Mouse (Mus musculus): ENCODE measurements around the gene Stard3. TPM values are rescaled to one million over a fixed set of nuclear protein-coding genes. Genes with fewer than 3 reads are reported as not detected.

Stard3 gene
- polyA plus RNA-seq, 1 experiment, result 5.3 TPM

- Histone ChIP-seq H3K4me1 (ENCODE audit: control insufficient read depth, insufficient read depth, insufficient read length, low read length) (peaks cover 11% of the 10 kb centered on the region), H3K27ac (replicated peaks; ENCODE audit: low read depth, low read length) (no peak overlapping the region), H3K4me3 (ENCODE audit: insufficient read depth, low read depth, low read length) (no peak overlapping the region)
These were observed 5.7 kb upstream of the Stard3 start for GRCm38 (mm10) chr11:98352272-98352990.

- H3K4me1 ChIP-seq (ENCODE audit: control insufficient read depth, insufficient read depth, insufficient read length, low read length), result peaks cover 13% of the 10 kb centered on the region
- no peak overlapping the region for H3K4me3 ChIP-seq (ENCODE audit: insufficient read depth, low read depth, low read length)
- no peak overlapping the region for H3K27ac ChIP-seq (replicated peaks; ENCODE audit: low read depth, low read length)
These were observed 4.4 kb upstream of the Stard3 start for GRCm38 (mm10) chr11:98353651-98354211.

- Histone ChIP-seq H3K4me3 (ENCODE audit: insufficient read depth, low read depth, low read length) (no peak overlapping the region), H3K4me1 (ENCODE audit: control insufficient read depth, insufficient read depth, insufficient read length, low read length) (peaks cover 17% of the 10 kb centered on the region), H3K27ac (replicated peaks; ENCODE audit: low read depth, low read length) (no peak overlapping the region)
These were observed 3.7 kb upstream of the Stard3 start for GRCm38 (mm10) chr11:98354445-98354844.

- Histone ChIP-seq H3K4me3 (ENCODE audit: insufficient read depth, low read depth, low read length) (no peak overlapping the region), H3K4me1 (ENCODE audit: control insufficient read depth, insufficient read depth, insufficient read length, low read length) (peaks cover 23% of the 10 kb centered on the region), H3K27ac (replicated peaks; ENCODE audit: low read depth, low read length) (no peak overlapping the region)
These were observed 2.4 kb upstream of the Stard3 start for GRCm38 (mm10) chr11:98355732-98356299.

- Histone ChIP-seq H3K4me3 (ENCODE audit: insufficient read depth, low read depth, low read length) (0 out of 2 replicates have a peak overlapping the region, but pooled peaks have one; percentile 63), H3K27ac (replicated peaks; ENCODE audit: low read depth, low read length) (peak overlapping the region; percentile 84), H3K4me1 (ENCODE audit: control insufficient read depth, insufficient read depth, insufficient read length, low read length) (peaks cover 32% of the 10 kb centered on the region)
These were observed 1.4 kb upstream of the Stard3 start for GRCm38 (mm10) chr11:98356625-98357394.

- peaks cover 34% of the 10 kb centered on the region for H3K4me1 ChIP-seq (ENCODE audit: control insufficient read depth, insufficient read depth, insufficient read length, low read length)
- H3K4me3 ChIP-seq (ENCODE audit: insufficient read depth, low read depth, low read length), result peak overlapping the region; percentile 63
- peak overlapping the region; percentile 84 for H3K27ac ChIP-seq (replicated peaks; ENCODE audit: low read depth, low read length)
These were observed 590 bp upstream of the Stard3 start for GRCm38 (mm10) chr11:98357396-98358160.

GRCm38 (mm10) chr11:98360866-98361521 lies 2.8 kb downstream of the Stard3 start:
- H3K4me3 ChIP-seq (ENCODE audit: insufficient read depth, low read depth, low read length), result peak overlapping the region; percentile 25
- H3K27ac ChIP-seq (replicated peaks; ENCODE audit: low read depth, low read length), result peak overlapping the region; percentile 83
- peaks cover 34% of the 10 kb centered on the region for H3K4me1 ChIP-seq (ENCODE audit: control insufficient read depth, insufficient read depth, insufficient read length, low read length)

GRCm38 (mm10) chr11:98363817-98364216 lies 5.6 kb downstream of the Stard3 start:
- Histone ChIP-seq H3K4me3 (ENCODE audit: insufficient read depth, low read depth, low read length) (no peak overlapping the region), H3K27ac (replicated peaks; ENCODE audit: low read depth, low read length) (no peak overlapping the region), H3K4me1 (ENCODE audit: control insufficient read depth, insufficient read depth, insufficient read length, low read length) (peaks cover 21% of the 10 kb centered on the region)

GRCm38 (mm10) chr11:98364410-98364809 lies 6.2 kb downstream of the Stard3 start:
- Histone ChIP-seq H3K27ac (replicated peaks; ENCODE audit: low read depth, low read length) (no peak overlapping the region), H3K4me1 (ENCODE audit: control insufficient read depth, insufficient read depth, insufficient read length, low read length) (peaks cover 17% of the 10 kb centered on the region), H3K4me3 (ENCODE audit: insufficient read depth, low read depth, low read length) (no peak overlapping the region)

- Histone ChIP-seq H3K4me3 (ENCODE audit: insufficient read depth, low read depth, low read length) (no peak overlapping the region), H3K27ac (replicated peaks; ENCODE audit: low read depth, low read length) (no peak overlapping the region), H3K4me1 (ENCODE audit: control insufficient read depth, insufficient read depth, insufficient read length, low read length) (peaks cover 7% of the 10 kb centered on the region)
These were observed 8.1 kb downstream of the Stard3 start for GRCm38 (mm10) chr11:98366290-98366689.

- Histone ChIP-seq H3K4me1 (ENCODE audit: control insufficient read depth, insufficient read depth, insufficient read length, low read length) (no peaks in the 10 kb centered on the region; the same call in 1 of the 2 replicates), H3K27ac (replicated peaks; ENCODE audit: low read depth, low read length) (no peak overlapping the region), H3K4me3 (ENCODE audit: insufficient read depth, low read depth, low read length) (no peak overlapping the region)
These were observed 9.1 kb downstream of the Stard3 start for GRCm38 (mm10) chr11:98367171-98367862.

GRCm38 (mm10) chr11:98367863-98368186 lies 9.7 kb downstream of the Stard3 start:
- Histone ChIP-seq H3K4me1 (ENCODE audit: control insufficient read depth, insufficient read depth, insufficient read length, low read length) (no peaks in the 10 kb centered on the region; the same call in 1 of the 2 replicates), H3K4me3 (ENCODE audit: insufficient read depth, low read depth, low read length) (no peak overlapping the region), H3K27ac (replicated peaks; ENCODE audit: low read depth, low read length) (no peak overlapping the region)

GRCm38 (mm10) chr11:98369337-98369736 lies 11.2 kb downstream of the Stard3 start:
- Histone ChIP-seq H3K4me3 (ENCODE audit: insufficient read depth, low read depth, low read length) (no peak overlapping the region), H3K4me1 (ENCODE audit: control insufficient read depth, insufficient read depth, insufficient read length, low read length) (no peaks in the 10 kb centered on the region; the same call in 1 of the 2 replicates), H3K27ac (replicated peaks; ENCODE audit: low read depth, low read length) (no peak overlapping the region)

GRCm38 (mm10) chr11:98370588-98370987 lies 12.4 kb downstream of the Stard3 start:
- Histone ChIP-seq H3K4me3 (ENCODE audit: insufficient read depth, low read depth, low read length) (no peak overlapping the region), H3K27ac (replicated peaks; ENCODE audit: low read depth, low read length) (no peak overlapping the region), H3K4me1 (ENCODE audit: control insufficient read depth, insufficient read depth, insufficient read length, low read length) (no peaks in the 10 kb centered on the region; the same call in 1 of the 2 replicates)
